Mouse (Mus musculus): ENCODE results near the gene H2-M10.5. TPM values are rescaled to one million over a fixed set of nuclear protein-coding genes. Genes with fewer than 3 reads are reported as not detected.

H2-M10.5 gene
- polyA plus RNA-seq, 1 experiment from 2014 or later, result not detected

- Histone ChIP-seq H3K27me3 (replicated peaks) (0 out of 2 replicates have a peak, but pooled peaks cover 6% of the 10 kb centered on the region), H3K4me3 (no peak overlapping the region), H3K9ac (no peak overlapping the region), H3K4me2 (no peak overlapping the region), H3K4me1 (no peaks in the 10 kb centered on the region), H3K9me3 (no peaks in the 10 kb centered on the region), H3K36me3 (no peaks in the 10 kb centered on the region), H3K27ac (replicated peaks) (no peak overlapping the region)
- no peak for ATAC-seq (ENCODE audit: extremely low read depth, insufficient number of reproducible peaks, low FRiP score, low TSS enrichment)
Measured at GRCm38 (mm10) chr17:36824005-36824404, 51.3 kb downstream of the H2-M10.5 start.

GRCm38 (mm10) chr17:36825525-36825924, 52.8 kb downstream of the H2-M10.5 start:
- no peaks in the 10 kb centered on the region for H3K9me3 ChIP-seq
- ATAC-seq (ENCODE audit: extremely low read depth, insufficient number of reproducible peaks, low FRiP score, low TSS enrichment), result no peak
- H3K4me3 ChIP-seq, result no peak overlapping the region
- WGBS, result 14% methylated on average over 4 of the region's 4 CpGs
- no peaks in the 10 kb centered on the region for H3K4me1 ChIP-seq
- no peak overlapping the region for H3K27ac ChIP-seq (replicated peaks)
- H3K27me3 ChIP-seq (replicated peaks), result 0 out of 2 replicates have a peak, but pooled peaks cover 4% of the 10 kb centered on the region
- no peaks in the 10 kb centered on the region for H3K36me3 ChIP-seq
- no peak overlapping the region for H3K9ac ChIP-seq
- H3K4me2 ChIP-seq, result no peak overlapping the region

Other genes starting within 250 kb of the H2-M10.5 start
- not detected in 2 replicates for gene H2-M11, start 225.8 kb upstream of the H2-M10.5 start, polyA plus RNA-seq (2015; fragmentation: Nextera tagmentation; extraction: Ambion mirVana)
- not detected in 2 replicates for gene H2-M9, start 130.2 kb upstream of the H2-M10.5 start, polyA plus RNA-seq (2015; fragmentation: Nextera tagmentation; extraction: Ambion mirVana)
- gene H2-M1, start 100.7 kb upstream of the H2-M10.5 start, polyA plus RNA-seq (2015; fragmentation: Nextera tagmentation; extraction: Ambion mirVana), result not detected in 2 replicates
- gene H2-M10.6, start 39.3 kb downstream of the H2-M10.5 start, polyA plus RNA-seq (2015; fragmentation: Nextera tagmentation; extraction: Ambion mirVana), result not detected in 2 replicates
- 21.7 and 22.8 TPM in 2 replicates for gene Trim26, start 64.2 kb downstream of the H2-M10.5 start, polyA plus RNA-seq (2015; fragmentation: Nextera tagmentation; extraction: Ambion mirVana)
- gene Trim15, start 94.3 kb downstream of the H2-M10.5 start, polyA plus RNA-seq (2015; fragmentation: Nextera tagmentation; extraction: Ambion mirVana), result 0.23 TPM in 2 replicates
- 13.3 and 16.0 TPM in 2 replicates for gene Trim10, start 96.7 kb downstream of the H2-M10.5 start, polyA plus RNA-seq (2015; fragmentation: Nextera tagmentation; extraction: Ambion mirVana)
- gene Trim40, start 117.2 kb downstream of the H2-M10.5 start, polyA plus RNA-seq (2015; fragmentation: Nextera tagmentation; extraction: Ambion mirVana), result not detected in 2 replicates
- gene Trim31, start 125.2 kb downstream of the H2-M10.5 start, polyA plus RNA-seq (2015; fragmentation: Nextera tagmentation; extraction: Ambion mirVana), result not detected in 2 replicates
- 0.17 and 0.28 TPM in 2 replicates for gene Rnf39, start 170.0 kb downstream of the H2-M10.5 start, polyA plus RNA-seq (2015; fragmentation: Nextera tagmentation; extraction: Ambion mirVana)
- 78.0 and 90.7 TPM in 2 replicates for gene Ppp1r11, start 178.8 kb downstream of the H2-M10.5 start, polyA plus RNA-seq (2015; fragmentation: Nextera tagmentation; extraction: Ambion mirVana)
- 39.2 and 45.8 TPM in 2 replicates for gene Znrd1, start 185.6 kb downstream of the H2-M10.5 start, polyA plus RNA-seq (2015; fragmentation: Nextera tagmentation; extraction: Ambion mirVana)
- 6.2 and 7.2 TPM in 2 replicates for gene Znrd1as, start 185.7 kb downstream of the H2-M10.5 start, polyA plus RNA-seq (2015; fragmentation: Nextera tagmentation; extraction: Ambion mirVana)
- gene 2410137M14Rik, start 208.3 kb downstream of the H2-M10.5 start, polyA plus RNA-seq (2015; fragmentation: Nextera tagmentation; extraction: Ambion mirVana), result not detected in 2 replicates
- gene H2-M5, start 216.6 kb downstream of the H2-M10.5 start, polyA plus RNA-seq (2015; fragmentation: Nextera tagmentation; extraction: Ambion mirVana), result 0.24 and 0.36 TPM in 2 replicates
- 42.5 and 45.5 TPM in 2 replicates for gene Zfp57, start 228.3 kb downstream of the H2-M10.5 start, polyA plus RNA-seq (2015; fragmentation: Nextera tagmentation; extraction: Ambion mirVana)